ENCODE assay signal across 16 mouse cellular contexts in genomic region chr10:60806207-60806538, GRCm38 (mm10). TPM values are rescaled to one million over a fixed set of nuclear protein-coding genes. Genes with fewer than 3 reads are reported as not detected.
DNase-seq lines count a peak whose midpoint lies in the region; ATAC-seq lines count a peak whose summit lies in the region.
"Had no signal": no experiment of that assay in that cellular context is flagged by ENCODE, and none has a peak within 500 bp of the region (broad histone marks: within the 10 kb centered on the region; RNA-seq: fewer than 3 reads in every experiment).

No protein-coding gene starts in this region.

- no peaks in the 10 kb centered on the region for H3K9me3 ChIP-seq in heart, embryonic 10.5 days
- no peaks in the 10 kb centered on the region for H3K9me3 ChIP-seq in hindbrain, embryonic 10.5 days
- no peaks in the 10 kb centered on the region for H3K9me3 ChIP-seq in hindbrain, embryonic 13.5 days
- no peaks in the 10 kb centered on the region for H3K9me3 ChIP-seq in embryonic facial prominence, embryonic 10.5 days
- H3K9me3 ChIP-seq in limb, embryonic 10.5 days (replicated peaks) = no peaks in the 10 kb centered on the region
- H3K9me3 ChIP-seq: midbrain, embryonic 13.5 days had no signal

- no peak overlapping the region for H3K4me2 ChIP-seq in hindbrain, embryonic 13.5 days
- H3K4me2 ChIP-seq: midbrain, embryonic 13.5 days had no signal

- H3K4me3 ChIP-seq in heart, embryonic 10.5 days = 0 out of 2 replicates have a peak overlapping the region, but pooled peaks have one; percentile 5
- H3K4me3 ChIP-seq in hindbrain, embryonic 10.5 days = no peak overlapping the region
- H3K4me3 ChIP-seq in hindbrain, embryonic 13.5 days = no peak overlapping the region
- H3K4me3 ChIP-seq in embryonic facial prominence, embryonic 10.5 days = no peak overlapping the region
- H3K4me3 ChIP-seq in limb, embryonic 10.5 days = no peak overlapping the region
- H3K4me3 ChIP-seq: midbrain, embryonic 13.5 days had no signal

- H3K4me1 ChIP-seq in heart, embryonic 10.5 days = peaks cover 100% of the 10 kb centered on the region
- H3K4me1 ChIP-seq in hindbrain, embryonic 10.5 days (replicated peaks) = peaks cover 72% of the 10 kb centered on the region
- peaks cover 54% of the 10 kb centered on the region for H3K4me1 ChIP-seq in hindbrain, embryonic 13.5 days (replicated peaks)
- H3K4me1 ChIP-seq in embryonic facial prominence, embryonic 10.5 days = peaks cover 90% of the 10 kb centered on the region
- peaks cover 99% of the 10 kb centered on the region for H3K4me1 ChIP-seq in limb, embryonic 10.5 days

- H3K27me3 ChIP-seq in heart, embryonic 10.5 days (ENCODE audit: insufficient read depth, poor library complexity, severe bottlenecking) = no peaks in the 10 kb centered on the region
- H3K27me3 ChIP-seq in hindbrain, embryonic 10.5 days (ENCODE audit: insufficient read depth, poor library complexity, severe bottlenecking) = peaks cover 80% of the 10 kb centered on the region
- H3K27me3 ChIP-seq in hindbrain, embryonic 13.5 days = peaks cover 61% of the 10 kb centered on the region
- H3K27me3 ChIP-seq in embryonic facial prominence, embryonic 10.5 days (replicated peaks; ENCODE audit: low read depth, poor library complexity, severe bottlenecking) = peaks cover 68% of the 10 kb centered on the region
- H3K27me3 ChIP-seq in limb, embryonic 10.5 days (ENCODE audit: low read depth, poor library complexity, severe bottlenecking) = peaks cover 3% of the 10 kb centered on the region; the same call in 1 of the 2 replicates

- peak overlapping the region; percentile 98 for H3K27ac ChIP-seq in heart, embryonic 10.5 days
- H3K27ac ChIP-seq in hindbrain, embryonic 10.5 days = 0 out of 2 replicates have a peak overlapping the region, but pooled peaks have one; percentile 74
- no peak overlapping the region for H3K27ac ChIP-seq in hindbrain, embryonic 13.5 days
- peak overlapping the region; percentile 82 for H3K27ac ChIP-seq in embryonic facial prominence, embryonic 10.5 days (replicated peaks)
- H3K27ac ChIP-seq in limb, embryonic 10.5 days = peak overlapping the region; percentile 87
- H3K27ac ChIP-seq: macrophage; midbrain, embryonic 13.5 days had no signal

- 44% methylated on average over 8 of the region's 8 CpGs for WGBS in heart, embryonic 10.5 days
- WGBS in hindbrain, embryonic 10.5 days = 70% methylated on average over 8 of the region's 8 CpGs
- WGBS in hindbrain, embryonic 13.5 days = 70% methylated on average over 8 of the region's 8 CpGs
- WGBS in embryonic facial prominence, embryonic 10.5 days = 72% methylated on average over 8 of the region's 8 CpGs
- 68% methylated on average over 8 of the region's 8 CpGs for WGBS in limb, embryonic 10.5 days

- DNase-seq in heart, embryonic 10.5 days (ENCODE audit: low spot score) = no peak
- no peak for DNase-seq in heart, adult 8-10 months (ENCODE audit: low spot score)
- DNase-seq in hindbrain, embryonic 10.5 days (ENCODE audit: low spot score) = no peak
- no peak for DNase-seq in embryonic facial prominence, embryonic 10.5 days (ENCODE audit: low spot score)
- no peak for DNase-seq in limb, embryonic 10.5 days (ENCODE audit: low spot score)
- no peak for DNase-seq in layer of hippocampus, adult 9-11 months
- DNase-seq: kidney, adult 9 months; kidney, postnatal 36 days; liver; liver, postnatal 0 days; thymus, postnatal 36 days had no signal

- no peak for ATAC-seq in hindbrain, embryonic 13.5 days (ENCODE audit: low FRiP score)
- ATAC-seq: hindbrain, embryonic 16.5 days; liver, postnatal 0 days; midbrain, embryonic 13.5 days had no signal

- H3K9ac ChIP-seq in hindbrain, embryonic 13.5 days = no peak overlapping the region
- H3K9ac ChIP-seq: liver, postnatal 0 days; midbrain, embryonic 13.5 days had no signal

- H3K36me3 ChIP-seq in heart, embryonic 10.5 days = no peaks in the 10 kb centered on the region
- H3K36me3 ChIP-seq in hindbrain, embryonic 10.5 days = no peaks in the 10 kb centered on the region
- H3K36me3 ChIP-seq in hindbrain, embryonic 13.5 days = no peaks in the 10 kb centered on the region
- H3K36me3 ChIP-seq in embryonic facial prominence, embryonic 10.5 days (replicated peaks) = no peaks in the 10 kb centered on the region
- H3K36me3 ChIP-seq in limb, embryonic 10.5 days = no peaks in the 10 kb centered on the region
- H3K36me3 ChIP-seq: G1E; midbrain, embryonic 13.5 days had no signal

RNA-seq across cellular contexts. Expression of gene Unc5b, which starts 25.2 kb away (rescaled TPM):
- 17.9 and 18.8 TPM in 2 replicates for polyA plus RNA-seq in heart, embryonic 10.5 days (2016; fragmentation: Nextera tagmentation; extraction: Ambion mirVana)
- total RNA-seq in heart, adult 8-10 months (2022) = 10 to 100 TPM in 3 of 4 experiments, 1 to 10 TPM in 1; 9.6 to 14.5 (median 12.0) TPM
- 2.4 and 2.6 TPM in 2 replicates for polyA plus RNA-seq in hindbrain, embryonic 10.5 days (2016; fragmentation: Nextera tagmentation; extraction: Ambion mirVana)
- 2.5 and 3.3 TPM in 2 replicates for polyA plus RNA-seq in hindbrain, embryonic 13.5 days (2015; fragmentation: Nextera tagmentation; extraction: Ambion mirVana)
- 6.0 and 7.2 TPM in 2 replicates for polyA plus RNA-seq in embryonic facial prominence, embryonic 10.5 days (2016; fragmentation: Nextera tagmentation; extraction: Ambion mirVana)
- 10.2 and 11.8 TPM in 2 replicates for polyA plus RNA-seq in limb, embryonic 10.5 days (2016; fragmentation: Nextera tagmentation; extraction: Ambion mirVana)
- polyA plus RNA-seq: G1E had no signal

RNA-seq across cellular contexts. Expression of gene Slc29a3, which starts 53.6 kb away (rescaled TPM):
- polyA plus RNA-seq in heart, embryonic 10.5 days (2016; fragmentation: Nextera tagmentation; extraction: Ambion mirVana) = 5.7 and 6.3 TPM in 2 replicates
- total RNA-seq in heart, adult 8-10 months (2022) = 1 to 10 TPM; 3.5 to 4.9 (median 3.8) TPM
- 9.4 and 11.8 TPM in 2 replicates for polyA plus RNA-seq in hindbrain, embryonic 10.5 days (2016; fragmentation: Nextera tagmentation; extraction: Ambion mirVana)
- polyA plus RNA-seq in hindbrain, embryonic 13.5 days (2015; fragmentation: Nextera tagmentation; extraction: Ambion mirVana) = 14.1 and 15.8 TPM in 2 replicates
- polyA plus RNA-seq in embryonic facial prominence, embryonic 10.5 days (2016; fragmentation: Nextera tagmentation; extraction: Ambion mirVana) = 9.4 and 12.7 TPM in 2 replicates
- polyA plus RNA-seq in limb, embryonic 10.5 days (2016; fragmentation: Nextera tagmentation; extraction: Ambion mirVana) = 7.0 and 8.0 TPM in 2 replicates
